Mouse (Mus musculus): ENCODE measurements around the gene Napsa.

GRCm38 (mm10) chr7:44535657-44536589 is 36.3 kb upstream of the Napsa start:
- no peak for TF ChIP-seq CTCF (IDR thresholded peaks at IDR 0.05; ENCODE audit: low read depth)
- no peak for TF ChIP-seq EP300 (optimal IDR thresholded peaks at IDR 0.05)

Measured in stomach, postnatal 0 days (tissue).